8 mouse cellular contexts compared by ENCODE assay signal in the genomic region with DNA sequence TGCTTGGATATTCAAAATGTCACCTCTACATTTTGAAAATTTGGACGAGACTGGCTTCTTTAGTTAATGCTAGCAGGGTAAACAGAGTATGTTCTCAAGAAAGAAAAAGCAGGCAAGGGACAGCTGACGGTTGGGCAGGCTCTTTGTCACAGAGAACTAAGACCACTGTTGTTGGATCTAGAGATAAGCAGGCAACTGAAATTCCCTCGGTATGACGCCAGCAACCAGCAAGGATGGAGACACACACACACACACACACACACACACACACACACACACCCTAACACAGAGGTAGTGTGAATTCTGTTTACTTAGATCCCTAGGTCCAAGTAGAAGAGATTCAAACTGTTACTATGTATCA.
DNase-seq lines count a peak whose midpoint lies in the region; ATAC-seq and TF ChIP-seq lines count a peak whose summit lies in the region.

No protein-coding gene starts in this region.

- intact Hi-C loops in left cerebral cortex, postnatal 10 days (cut with DNase I), result no loop called here

- H3K9me3 ChIP-seq in heart, embryonic 14.5 days (ENCODE audit: control insufficient read depth, low read length), result 0 out of 2 replicates have a peak, but pooled peaks cover 3% of the 10 kb centered on the region
- no peaks in the 10 kb centered on the region for H3K9me3 ChIP-seq in MEL (replicated peaks; ENCODE audit: insufficient read depth, low read length)
- no peaks in the 10 kb centered on the region for H3K9me3 ChIP-seq in hindbrain, embryonic 11.5 days (ENCODE audit: control insufficient read depth, low read length)

- H3K4me3 ChIP-seq in heart, embryonic 14.5 days (ENCODE audit: control insufficient read depth in 1 of 2, insufficient read depth in 1 of 2, low read depth in 1 of 2, low read length in 2 of 2), result peak overlapping the region in 1 of 2 experiments; percentile 18; a peak in 1 of 4 replicates
- 0 out of 4 replicates have a peak overlapping the region, but pooled peaks of 1 of the 2 experiments have one; percentile 9 for H3K4me3 ChIP-seq in MEL (ENCODE audit: control insufficient read depth in 1 of 2, insufficient read depth in 1 of 2, low read depth in 2 of 2, low read length in 2 of 2)
- no peak overlapping the region for H3K4me3 ChIP-seq in hindbrain, embryonic 11.5 days (ENCODE audit: low read depth, low read length)

- peak overlapping the region; percentile 74 to 87 for H3K27ac ChIP-seq in heart, embryonic 14.5 days (replicated peaks in 1 of 2; ENCODE audit: control insufficient read depth in 1 of 2, insufficient read depth in 1 of 2, low read depth in 2 of 2, low read length in 2 of 2)
- H3K27ac ChIP-seq in MEL (ENCODE audit: control insufficient read depth, low read depth, low read length), result peak overlapping the region; percentile 53
- H3K27ac ChIP-seq in hindbrain, embryonic 11.5 days (ENCODE audit: low read depth, low read length), result peak overlapping the region; percentile 72

- no peak for TF ChIP-seq RAD21 in MEL (IDR thresholded peaks at IDR 0.05; ENCODE audit: low read depth, low read length)

- peak overlapping the region; percentile 56 for H3K4me2 ChIP-seq in heart, embryonic 14.5 days (ENCODE audit: low read length)
- H3K4me2 ChIP-seq in hindbrain, embryonic 11.5 days (replicated peaks; ENCODE audit: low read depth, low read length), result no peak overlapping the region

- peak overlapping the region; percentile 31; the same call in 1 of the 2 replicates for H3K9ac ChIP-seq in heart, embryonic 14.5 days (ENCODE audit: low read length)
- H3K9ac ChIP-seq in MEL (ENCODE audit: control insufficient read depth, low read depth, low read length, poor library complexity, severe bottlenecking), result peak overlapping the region; percentile 19; the same call in 1 of the 2 replicates
- H3K9ac ChIP-seq in hindbrain, embryonic 11.5 days (ENCODE audit: low read depth, low read length), result no peak overlapping the region

- TF ChIP-seq CTCF in MEL (IDR thresholded peaks at IDR 0.05 in 2 of 3, conservative IDR thresholded peaks at IDR 0.05 in 1 of 3; ENCODE audit: control insufficient read depth in 1 of 3, insufficient read depth in 1 of 3, low read depth in 2 of 3, low read length in 3 of 3, poor library complexity in 1 of 3, severe bottlenecking in 1 of 3), result no peak

- H3K27me3 ChIP-seq in heart, embryonic 14.5 days (ENCODE audit: control insufficient read depth, insufficient read depth, low read length), result no peaks in the 10 kb centered on the region
- H3K27me3 ChIP-seq in MEL (ENCODE audit: control insufficient read depth in 1 of 2, insufficient read depth in 2 of 2, low read length in 2 of 2), result no peaks in the 10 kb centered on the region
- no peaks in the 10 kb centered on the region; the same call in 1 of the 2 replicates for H3K27me3 ChIP-seq in hindbrain, embryonic 11.5 days (ENCODE audit: control insufficient read depth, insufficient read depth, low read length)

- H3K79me2 ChIP-seq in MEL (ENCODE audit: control insufficient read depth, insufficient read depth, low read length, poor library complexity), result no peaks in the 10 kb centered on the region

- no peaks in the 10 kb centered on the region for H3K36me3 ChIP-seq in heart, embryonic 14.5 days (ENCODE audit: control insufficient read depth, insufficient read depth, low read length)
- H3K36me3 ChIP-seq in MEL (ENCODE audit: control insufficient read depth in 1 of 2, insufficient read depth in 2 of 2, low read length in 2 of 2), result peaks cover 0 to 10% of the 10 kb centered on the region in 2 experiments; a peak in 2 of 4 replicates
- no peaks in the 10 kb centered on the region for H3K36me3 ChIP-seq in hindbrain, embryonic 11.5 days (ENCODE audit: control insufficient read depth, insufficient read depth, low read length)

- peak; percentile 52; the same call in 1 of the 2 replicates for ATAC-seq in heart, embryonic 14.5 days (ENCODE audit: insufficient number of reproducible peaks, insufficient read depth, low FRiP score, low read depth)
- no peak for ATAC-seq in hindbrain, embryonic 11.5 days (ENCODE audit: low FRiP score)
- ATAC-seq in megakaryocyte progenitor cell, adult 5-6 weeks (replicated peaks; ENCODE audit: poor library complexity), result peak; percentile 40

- H3K4me1 ChIP-seq in heart, embryonic 14.5 days (ENCODE audit: control insufficient read depth in 2 of 2, insufficient read depth in 2 of 2, low read length in 2 of 2), result peaks cover 16 to 36% of the 10 kb centered on the region in 2 experiments
- H3K4me1 ChIP-seq in MEL (ENCODE audit: control insufficient read depth in 1 of 2, insufficient read depth in 2 of 2, low read length in 2 of 2), result peaks cover 3 to 14% of the 10 kb centered on the region in 2 experiments
- H3K4me1 ChIP-seq in hindbrain, embryonic 11.5 days (replicated peaks; ENCODE audit: control insufficient read depth, insufficient read depth, low read length), result peaks cover 5% of the 10 kb centered on the region; the same call in 1 of the 2 replicates

- no peak for DNase-seq in heart, adult 18-20 months
- DNase-seq in MEL (ENCODE audit: low read depth, low spot score), result peak; percentile 37
- DNase-seq in hindbrain, embryonic 11.5 days (ENCODE audit: low spot score), result no peak
- DNase-seq in adrenal gland, postnatal 25 days, result no peak
- no peak for DNase-seq in left cerebral cortex, postnatal 10 days (ENCODE audit: extremely low spot score in 1 of 2, low spot score in 2 of 2)
- DNase-seq in urinary bladder, adult 18-20 months (ENCODE audit: low spot score in 2 of 2), result no peak

- 2% methylated on average over 4 of the region's 4 CpGs for WGBS in heart, embryonic 14.5 days
- 25% methylated on average over 4 of the region's 4 CpGs for WGBS in hindbrain, embryonic 11.5 days

- peak in 1 of 2 experiments; percentile 28; a peak in 1 of 4 replicates for TF ChIP-seq EP300 in MEL (IDR thresholded peaks at IDR 0.05; ENCODE audit: low read depth in 1 of 2, low read length in 2 of 2)

- no peak for TF ChIP-seq POLR2A in MEL (IDR thresholded peaks at IDR 0.05; ENCODE audit: control insufficient read depth in 1 of 2, insufficient read depth in 1 of 2, low read depth in 1 of 2, low read length in 2 of 2, poor library complexity in 1 of 2)

TF ChIP-seq in MEL, 35 proteins besides CTCF, POLR2A, EP300 and RAD21:
- TF ChIP-seq ETS1 (IDR thresholded peaks at IDR 0.05; ENCODE audit: low read depth, low read length) (peak; percentile 32; the same call in 1 of the 2 replicates), CHD1 (IDR thresholded peaks at IDR 0.05; ENCODE audit: low read depth, low read length) (no peak), UBTF (IDR thresholded peaks at IDR 0.05; ENCODE audit: borderline replicate concordance, insufficient read depth, low read depth, low read length) (no peak), BHLHE40 (IDR thresholded peaks at IDR 0.05; ENCODE audit: borderline replicate concordance, low read depth, low read length) (no peak)
